In genomic region chr2:160717269-160717668, GRCm38 (mm10) we compare ENCODE assay signal across 9 mouse cellular contexts. TPM values are rescaled to one million over a fixed set of nuclear protein-coding genes. Genes with fewer than 3 reads are reported as not detected.
DNase-seq lines count a peak whose midpoint lies in the region; ATAC-seq and TF ChIP-seq lines count a peak whose summit lies in the region.
"Had no signal": no experiment of that assay in that cellular context is flagged by ENCODE, and none has a peak within 500 bp of the region (broad histone marks: within the 10 kb centered on the region; RNA-seq: fewer than 3 reads in every experiment).

No protein-coding gene starts in this region.

- TF ChIP-seq POLR2A in ES-Bruce4 (IDR thresholded peaks at IDR 0.05; ENCODE audit: insufficient read depth, low read length), result no peak

- no peaks in the 10 kb centered on the region for H3K4me1 ChIP-seq in hindbrain, embryonic 14.5 days (replicated peaks; ENCODE audit: control insufficient read depth, insufficient read depth, low read length)
- no peaks in the 10 kb centered on the region for H3K4me1 ChIP-seq in hindbrain, embryonic 12.5 days
- H3K4me1 ChIP-seq in ES-Bruce4 (ENCODE audit: control insufficient read depth, insufficient read depth, low read length), result no peaks in the 10 kb centered on the region
- peaks cover 6% of the 10 kb centered on the region for H3K4me1 ChIP-seq in forebrain, embryonic 16.5 days (replicated peaks; ENCODE audit: control insufficient read depth, insufficient read depth, low read length)
- H3K4me1 ChIP-seq: limb, embryonic 13.5 days had no signal

- no peak for ATAC-seq in hindbrain, embryonic 14.5 days (ENCODE audit: low FRiP score)
- ATAC-seq in hindbrain, embryonic 12.5 days (ENCODE audit: low FRiP score), result no peak
- no peak for ATAC-seq in forebrain, embryonic 16.5 days

- TF ChIP-seq EP300 in ES-Bruce4 (IDR thresholded peaks at IDR 0.05; ENCODE audit: insufficient read depth, low read depth, low read length), result no peak

- H3K27ac ChIP-seq in hindbrain, embryonic 14.5 days, result no peak overlapping the region
- H3K27ac ChIP-seq in hindbrain, embryonic 12.5 days, result no peak overlapping the region
- H3K27ac ChIP-seq in ES-Bruce4 (ENCODE audit: insufficient read depth, low read length), result no peak overlapping the region
- H3K27ac ChIP-seq in forebrain, embryonic 16.5 days (ENCODE audit: low read length), result no peak overlapping the region
- H3K27ac ChIP-seq: limb, embryonic 13.5 days had no signal

- WGBS in hindbrain, embryonic 14.5 days, result 78% methylated on average over 5 of the region's 5 CpGs
- WGBS in hindbrain, embryonic 12.5 days, result 82% methylated on average over 5 of the region's 5 CpGs
- 77% methylated on average over 5 of the region's 5 CpGs for whole genome bisulfite sequencing in forebrain, embryonic 16.5 days

- no peak overlapping the region for H3K4me3 ChIP-seq in hindbrain, embryonic 14.5 days (replicated peaks; ENCODE audit: low read length)
- H3K4me3 ChIP-seq in hindbrain, embryonic 12.5 days, result no peak overlapping the region
- H3K4me3 ChIP-seq in ES-Bruce4 (ENCODE audit: low read depth, low read length), result no peak overlapping the region
- H3K4me3 ChIP-seq in forebrain, embryonic 16.5 days (replicated peaks; ENCODE audit: low read length), result no peak overlapping the region
- H3K4me3 ChIP-seq: limb, embryonic 13.5 days had no signal

- H3K27me3 ChIP-seq in hindbrain, embryonic 14.5 days (ENCODE audit: control insufficient read depth, insufficient read depth, low read length), result no peaks in the 10 kb centered on the region
- H3K27me3 ChIP-seq in hindbrain, embryonic 12.5 days, result no peaks in the 10 kb centered on the region
- no peaks in the 10 kb centered on the region for H3K27me3 ChIP-seq in ES-Bruce4 (ENCODE audit: control insufficient read depth, insufficient read depth, low read length, poor library complexity, severe bottlenecking)
- H3K27me3 ChIP-seq in forebrain, embryonic 16.5 days (replicated peaks; ENCODE audit: control insufficient read depth, insufficient read depth, low read length), result no peaks in the 10 kb centered on the region
- H3K27me3 ChIP-seq: limb, embryonic 13.5 days had no signal

- DNase-seq in hindbrain, embryonic 14.5 days (ENCODE audit: low spot score), result peak; percentile 72
- peak; percentile 66 for DNase-seq in 416B (ENCODE audit: low read depth)
- DNase-seq in embryo, embryonic 10.5 days (ENCODE audit: low spot score), result peak; percentile 77
- DNase-seq in naive thymus-derived CD4-positive, alpha-beta T cell, adult 2 months (ENCODE audit: low read depth), result peak; percentile 83
- DNase-seq in layer of hippocampus, adult 18-20 months (ENCODE audit: low spot score in 2 of 2), result no peak

- no peaks in the 10 kb centered on the region for H3K9me3 ChIP-seq in hindbrain, embryonic 14.5 days (ENCODE audit: control insufficient read depth, low read length)
- H3K9me3 ChIP-seq in hindbrain, embryonic 12.5 days (replicated peaks), result no peaks in the 10 kb centered on the region
- H3K9me3 ChIP-seq in ES-Bruce4 (replicated peaks; ENCODE audit: control insufficient read depth, insufficient read depth, low read length, poor library complexity, severe bottlenecking), result no peaks in the 10 kb centered on the region
- H3K9me3 ChIP-seq in forebrain, embryonic 16.5 days (ENCODE audit: control insufficient read depth, low read length), result no peaks in the 10 kb centered on the region
- H3K9me3 ChIP-seq: limb, embryonic 13.5 days had no signal

- H3K36me3 ChIP-seq in hindbrain, embryonic 14.5 days (replicated peaks; ENCODE audit: control insufficient read depth, insufficient read depth), result peaks cover 96% of the 10 kb centered on the region
- H3K36me3 ChIP-seq in hindbrain, embryonic 12.5 days, result peaks cover 80% of the 10 kb centered on the region
- peaks cover 64% of the 10 kb centered on the region for H3K36me3 ChIP-seq in ES-Bruce4 (ENCODE audit: control insufficient read depth, insufficient read depth, low read length, poor library complexity, severe bottlenecking)
- peaks cover 61% of the 10 kb centered on the region for H3K36me3 ChIP-seq in forebrain, embryonic 16.5 days (ENCODE audit: control insufficient read depth, insufficient read depth)

- no peak overlapping the region for H3K9ac ChIP-seq in hindbrain, embryonic 14.5 days
- H3K9ac ChIP-seq in hindbrain, embryonic 12.5 days, result no peak overlapping the region
- no peak overlapping the region for H3K9ac ChIP-seq in ES-Bruce4 (ENCODE audit: low read depth, poor library complexity, severe bottlenecking)
- H3K9ac ChIP-seq in forebrain, embryonic 16.5 days (replicated peaks; ENCODE audit: low read depth, low read length), result no peak overlapping the region
- H3K9ac ChIP-seq: limb, embryonic 13.5 days had no signal

- H3K4me2 ChIP-seq in hindbrain, embryonic 14.5 days (replicated peaks), result no peak overlapping the region
- no peak overlapping the region for H3K4me2 ChIP-seq in hindbrain, embryonic 12.5 days (replicated peaks)
- H3K4me2 ChIP-seq in forebrain, embryonic 16.5 days (ENCODE audit: low read length), result no peak overlapping the region
- H3K4me2 ChIP-seq: limb, embryonic 13.5 days had no signal

- peak; percentile 3 for TF ChIP-seq CTCF in ES-Bruce4 (IDR thresholded peaks at IDR 0.05; ENCODE audit: low read depth, low read length)

RNA-seq across cellular contexts. Expression of gene Plcg1, which starts 13.8 kb away (rescaled TPM):
- 56.3 and 62.8 TPM in 2 replicates for polyA plus RNA-seq in hindbrain, embryonic 14.5 days (2014; fragmentation: Nextera tagmentation; extraction: Ambion mirVana)
- polyA plus RNA-seq in hindbrain, embryonic 12.5 days (2016; fragmentation: Nextera tagmentation; extraction: Ambion mirVana), result 119 and 122 TPM in 2 replicates
- polyA plus RNA-seq in ES-Bruce4 (2011; ENCODE audit: insufficient read depth, insufficient read length, low read depth, missing spikeins), result 76.8 and 82.1 TPM in 2 replicates
- total RNA-seq in layer of hippocampus, adult 18-20 months (2021), result 10 to 100 TPM; 90.6 to 99.5 TPM
- polyA plus RNA-seq in forebrain, embryonic 16.5 days (2015; fragmentation: Nextera tagmentation; extraction: Ambion mirVana), result 83.2 and 84.4 TPM in 2 replicates

Comparison
In these comparisons a context has a peak if more than half of its experiments do, and no peak if none do; other contexts are left out.
1. DNase-seq: peak in hindbrain, embryonic 14.5 days (single experiment), 416B (single experiment), embryo, embryonic 10.5 days (single experiment) and naive thymus-derived CD4-positive, alpha-beta T cell, adult 2 months (single experiment); none in layer of hippocampus, adult 18-20 months (0 of 2).